Mouse (Mus musculus) heart, embryonic 15.5 days (tissue): ENCODE measurements around the gene Kbtbd6. TPM values are rescaled to one million over a fixed set of nuclear protein-coding genes. Genes with fewer than 3 reads are reported as not detected.

Source experiments
- ATAC-seq: fragments of 200-750 bp; cut with Nextera tagmentation; replicated peaks from 2 replicates; pipeline ENCODE4 v1.8.0; 2017; ENCODE audit warnings: low read depth, moderate TSS enrichment; ENCODE audit not compliant: insufficient number of reproducible peaks, insufficient read depth, low FRiP score
- H3K27ac ChIP-seq: fragments of 300-500 bp; sonication (generic); 2 replicates; pipeline ENCODE4 v1.5.1; 2015; ENCODE audit warnings: mild to moderate bottlenecking, inconsistent platforms
- H3K27me3 ChIP-seq: fragments of 300-500 bp; sonication (generic); 2 replicates; pipeline ENCODE4 v1.6.1; 2015; ENCODE audit warnings: inconsistent platforms
- H3K36me3 ChIP-seq: fragments of 300-500 bp; sonication (generic); 2 replicates; pipeline ENCODE4 v1.6.1; 2015; ENCODE audit warnings: mild to moderate bottlenecking, inconsistent platforms
- H3K4me1 ChIP-seq: fragments of 300-500 bp; sonication (generic); replicated peaks from 2 replicates; pipeline ENCODE4 v1.6.1; 2015; ENCODE audit warnings: inconsistent platforms
- H3K4me2 ChIP-seq: fragments of 300-500 bp; sonication (generic); 2 replicates; pipeline ENCODE4 v1.6.1; 2015; ENCODE audit warnings: inconsistent platforms, mild to moderate bottlenecking, moderate library complexity
- H3K4me3 ChIP-seq: fragments of 300-500 bp; sonication (generic); 2 replicates; pipeline ENCODE4 v1.5.1; 2015; ENCODE audit warnings: mild to moderate bottlenecking, inconsistent platforms
- H3K9ac ChIP-seq: fragments of 300-500 bp; sonication (generic); 2 replicates; pipeline ENCODE4 v1.6.1; 2015; ENCODE audit warnings: mild to moderate bottlenecking, inconsistent platforms
- H3K9me3 ChIP-seq: fragments of 300-500 bp; sonication (generic); replicated peaks from 2 replicates; pipeline ENCODE4 v1.6.1; 2016; ENCODE audit warnings: inconsistent platforms
- WGBS: fragments of 180-500 bp; shearing (Covaris S2); methylation state at CpG from one replicate; pipeline ENCODE4 v1.1.7; 2015; ENCODE audit warnings: mixed read lengths; 5-methylcytosine and 5-hydroxymethylcytosine counted together
- polyA plus RNA-seq: library from polyadenylated mRNA; unstranded; fragments of >200 nt; fragmentation: Nextera tagmentation; extraction: Ambion mirVana; gene quantifications from 2 replicates; pipeline ENCODE4 v1.2.1, GENCODE M21; 2015

Gene Kbtbd6
- polyA plus RNA-seq, 1 experiment from 2014 or later = 1.6 TPM

DNA sequence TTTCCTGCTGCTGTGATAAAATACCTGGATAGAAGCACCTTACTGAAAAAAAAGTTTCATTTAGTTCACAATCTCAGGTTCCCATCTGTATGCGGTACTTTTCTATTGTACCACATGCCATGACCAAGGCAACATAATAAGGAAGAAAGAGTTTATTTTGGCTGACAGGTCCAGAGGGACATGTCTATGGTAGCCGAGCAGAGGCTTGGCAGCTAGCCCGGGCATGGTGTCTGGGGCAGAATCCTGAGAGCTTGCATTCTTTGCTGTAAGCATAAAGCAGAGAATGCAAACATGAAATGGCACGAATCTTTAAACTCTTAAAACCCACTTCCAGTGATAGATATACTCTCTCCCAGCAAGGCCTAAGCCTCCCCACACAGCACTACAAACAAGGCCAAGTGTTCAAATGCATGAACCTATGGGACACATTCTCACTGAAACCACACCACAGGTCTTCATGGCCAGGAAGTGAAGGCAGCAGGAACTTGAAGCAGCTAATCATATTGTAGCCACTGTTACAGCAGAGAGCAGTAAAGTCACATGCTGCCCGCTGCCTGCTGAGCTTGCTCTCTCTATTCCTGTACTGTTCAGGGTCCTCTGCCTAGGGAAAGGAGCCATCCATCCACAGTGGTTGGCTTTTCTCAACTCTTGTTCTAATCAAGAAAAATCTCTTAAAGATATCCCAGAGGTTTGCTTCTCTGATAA lies 51.9 kb downstream of the Kbtbd6 start:
- 0 out of 2 replicates have a peak, but pooled peaks cover 3% of the 10 kb centered on the region for H3K36me3 ChIP-seq
- peaks cover 18% of the 10 kb centered on the region for H3K4me1 ChIP-seq
- no peaks in the 10 kb centered on the region for H3K9me3 ChIP-seq
- H3K9ac ChIP-seq = peak overlapping the region; percentile 26; the same call in 1 of the 2 replicates
- H3K27ac ChIP-seq = peak overlapping the region; percentile 72
- peak overlapping the region; percentile 19; the same call in 1 of the 2 replicates for H3K4me2 ChIP-seq
- no peak overlapping the region for H3K4me3 ChIP-seq
- no peaks in the 10 kb centered on the region for H3K27me3 ChIP-seq
- WGBS = 31% methylated on average over 5 of the region's 5 CpGs
- peak; percentile 73; the same call in 1 of the 2 replicates for ATAC-seq

Other genes starting within 250 kb of the Kbtbd6 start
- not detected in 2 replicates for gene Zfp957, start 204.5 kb upstream of the Kbtbd6 start, polyA plus RNA-seq
- 23.8 and 57.0 TPM in 2 replicates for gene Rgcc, start 150.2 kb upstream of the Kbtbd6 start, polyA plus RNA-seq
- gene Naa16, start 61.1 kb upstream of the Kbtbd6 start, polyA plus RNA-seq = 19.1 and 19.3 TPM in 2 replicates
- 9.4 and 9.7 TPM in 2 replicates for gene Mtrf1, start 54.1 kb upstream of the Kbtbd6 start, polyA plus RNA-seq
- 7.2 and 8.6 TPM in 2 replicates for gene Kbtbd7, start 25.3 kb upstream of the Kbtbd6 start, polyA plus RNA-seq
- 7.8 and 12.4 TPM in 2 replicates for gene Elf1, start 29.4 kb downstream of the Kbtbd6 start, polyA plus RNA-seq
- gene Wbp4, start 29.7 kb downstream of the Kbtbd6 start, polyA plus RNA-seq = 24.0 and 25.7 TPM in 2 replicates
- gene Sugt1, start 135.9 kb downstream of the Kbtbd6 start, polyA plus RNA-seq = 92.5 and 106 TPM in 2 replicates
- gene Cnmd, start 210.3 kb downstream of the Kbtbd6 start, polyA plus RNA-seq = 3.5 and 12.1 TPM in 2 replicates